Mouse (Mus musculus): Measurements from ENCODE around the gene Grin2c. TPM values are rescaled to one million over a fixed set of nuclear protein-coding genes. Genes with fewer than 3 reads are reported as not detected.

Gene Grin2c
- polyA plus RNA-seq, 1 experiment from 2014 or later: not detected

- no peak for DNase-seq (ENCODE audit: low spot score)
- Histone ChIP-seq H3K9me3 (ENCODE audit: control insufficient read depth, low read length) (no peaks in the 10 kb centered on the region), H3K36me3 (ENCODE audit: control insufficient read depth, insufficient read depth, low read length) (peaks cover 15% of the 10 kb centered on the region; the same call in 1 of the 2 replicates), H3K27ac (ENCODE audit: low read depth) (no peak overlapping the region), H3K9ac (ENCODE audit: low read length) (no peak overlapping the region), H3K4me1 (replicated peaks; ENCODE audit: control insufficient read depth, insufficient read depth, low read length) (no peaks in the 10 kb centered on the region), H3K27me3 (replicated peaks; ENCODE audit: control insufficient read depth, insufficient read depth, low read length) (no peaks in the 10 kb centered on the region), H3K4me3 (ENCODE audit: low read depth, low read length) (no peak overlapping the region), H3K4me2 (ENCODE audit: low read length) (no peak overlapping the region)
- no peak for ATAC-seq (replicated peaks; ENCODE audit: low FRiP score, low TSS enrichment, low read depth)
- WGBS: 80% methylated on average over 25 of the region's 25 CpGs
Measured at GRCm38 (mm10) chr11:115208776-115209732, 58.0 kb downstream of the Grin2c start.

GRCm38 (mm10) chr11:115208126-115208525 is 58.9 kb downstream of the Grin2c start:
- no peaks in the 10 kb centered on the region for H3K9me3 ChIP-seq (ENCODE audit: control insufficient read depth, low read length)
- no peak overlapping the region for H3K4me3 ChIP-seq (ENCODE audit: low read depth, low read length)
- ATAC-seq (replicated peaks; ENCODE audit: low FRiP score, low TSS enrichment, low read depth): no peak
- DNase-seq (ENCODE audit: low spot score): no peak
- no peak overlapping the region for H3K9ac ChIP-seq (ENCODE audit: low read length)
- no peaks in the 10 kb centered on the region for H3K4me1 ChIP-seq (replicated peaks; ENCODE audit: control insufficient read depth, insufficient read depth, low read length)
- H3K36me3 ChIP-seq (ENCODE audit: control insufficient read depth, insufficient read depth, low read length): peaks cover 15% of the 10 kb centered on the region; the same call in 1 of the 2 replicates
- no peak overlapping the region for H3K27ac ChIP-seq (ENCODE audit: low read depth)
- WGBS: 71% methylated on average over 12 of the region's 12 CpGs
- no peak overlapping the region for H3K4me2 ChIP-seq (ENCODE audit: low read length)
- H3K27me3 ChIP-seq (replicated peaks; ENCODE audit: control insufficient read depth, insufficient read depth, low read length): no peaks in the 10 kb centered on the region

- Histone ChIP-seq H3K9me3 (ENCODE audit: control insufficient read depth, low read length) (no peaks in the 10 kb centered on the region), H3K27ac (ENCODE audit: low read depth) (no peak overlapping the region), H3K4me2 (ENCODE audit: low read length) (no peak overlapping the region), H3K4me1 (replicated peaks; ENCODE audit: control insufficient read depth, insufficient read depth, low read length) (no peaks in the 10 kb centered on the region), H3K4me3 (ENCODE audit: low read depth, low read length) (no peak overlapping the region), H3K36me3 (ENCODE audit: control insufficient read depth, insufficient read depth, low read length) (peaks cover 31% of the 10 kb centered on the region), H3K27me3 (replicated peaks; ENCODE audit: control insufficient read depth, insufficient read depth, low read length) (no peaks in the 10 kb centered on the region), H3K9ac (ENCODE audit: low read length) (no peak overlapping the region)
- WGBS: 90% methylated on average over 9 of the region's 9 CpGs
- no peak for ATAC-seq (replicated peaks; ENCODE audit: low FRiP score, low TSS enrichment, low read depth)
- DNase-seq (ENCODE audit: low spot score): no peak
Measured at GRCm38 (mm10) chr11:115202756-115203155, 64.3 kb downstream of the Grin2c start.

DNA sequence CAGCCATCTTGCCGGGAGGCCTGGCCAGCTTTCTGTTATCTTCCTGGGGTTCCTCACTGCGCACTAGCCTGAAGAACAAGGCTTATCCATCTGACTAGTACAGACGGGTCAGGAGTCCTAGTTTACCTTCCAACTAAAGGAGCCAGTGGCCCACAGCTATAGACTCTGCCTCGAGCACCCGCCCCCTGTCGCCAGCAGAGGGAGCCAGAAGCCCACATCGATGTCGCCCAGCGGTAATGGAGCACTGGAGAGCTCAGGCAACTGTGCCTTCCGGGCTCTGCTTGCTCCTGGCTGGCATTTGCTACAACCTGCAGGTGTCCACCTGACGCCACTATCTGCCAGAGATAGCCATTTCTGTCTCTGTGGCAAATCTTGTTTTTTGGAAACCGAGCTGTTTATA is 64.7 kb downstream of the Grin2c start:
- Histone ChIP-seq H3K4me2 (ENCODE audit: low read length) (no peak overlapping the region), H3K9me3 (ENCODE audit: control insufficient read depth, low read length) (no peaks in the 10 kb centered on the region), H3K4me1 (replicated peaks; ENCODE audit: control insufficient read depth, insufficient read depth, low read length) (no peaks in the 10 kb centered on the region), H3K9ac (ENCODE audit: low read length) (no peak overlapping the region), H3K27me3 (replicated peaks; ENCODE audit: control insufficient read depth, insufficient read depth, low read length) (no peaks in the 10 kb centered on the region), H3K36me3 (ENCODE audit: control insufficient read depth, insufficient read depth, low read length) (peaks cover 30% of the 10 kb centered on the region), H3K4me3 (ENCODE audit: low read depth, low read length) (no peak overlapping the region), H3K27ac (ENCODE audit: low read depth) (no peak overlapping the region)
- DNase-seq (ENCODE audit: low spot score) (peak; percentile 92), ATAC-seq (replicated peaks; ENCODE audit: low FRiP score, low TSS enrichment, low read depth) (peak; percentile 59)
- WGBS: 13% methylated on average over 12 of the region's 12 CpGs

DNA sequence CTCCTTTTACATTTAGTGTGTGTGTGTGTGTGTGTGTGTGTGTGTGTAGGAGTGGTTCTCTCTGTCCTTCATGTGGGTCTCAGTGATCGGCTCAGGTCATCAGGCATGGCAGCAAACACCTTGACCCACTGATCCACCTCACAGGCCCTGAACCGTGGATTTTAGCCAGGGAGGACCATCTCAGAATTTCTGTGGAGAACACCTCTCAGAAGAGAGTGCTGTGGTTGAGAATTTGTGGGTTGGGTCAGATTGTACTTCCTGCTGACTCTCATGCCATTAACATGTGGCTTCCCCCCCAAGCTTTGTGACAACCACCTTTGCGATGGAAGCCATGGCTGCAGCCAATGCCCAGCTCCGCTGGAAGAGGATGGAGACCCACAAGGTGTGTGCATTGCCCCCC is 66.5 kb downstream of the Grin2c start:
- Histone ChIP-seq H3K27ac (ENCODE audit: low read depth) (no peak overlapping the region), H3K27me3 (replicated peaks; ENCODE audit: control insufficient read depth, insufficient read depth, low read length) (no peaks in the 10 kb centered on the region), H3K4me1 (replicated peaks; ENCODE audit: control insufficient read depth, insufficient read depth, low read length) (no peaks in the 10 kb centered on the region), H3K4me2 (ENCODE audit: low read length) (no peak overlapping the region), H3K9me3 (ENCODE audit: control insufficient read depth, low read length) (no peaks in the 10 kb centered on the region), H3K9ac (ENCODE audit: low read length) (no peak overlapping the region), H3K36me3 (ENCODE audit: control insufficient read depth, insufficient read depth, low read length) (peaks cover 24% of the 10 kb centered on the region), H3K4me3 (ENCODE audit: low read depth, low read length) (no peak overlapping the region)
- WGBS: 94% methylated on average over 4 of the region's 4 CpGs
- ATAC-seq (replicated peaks; ENCODE audit: low FRiP score, low TSS enrichment, low read depth) (no peak), DNase-seq (ENCODE audit: low spot score) (no peak)

Small RNAs within 50 kb of the gene (microRNA-seq; reads per million reads assigned to microRNA genes)
- not detected for gene Gm25837

Other genes starting within 250 kb of the Grin2c start
- not detected in 2 replicates for gene Cd300ld4, start 240.2 kb downstream of the Grin2c start, polyA plus RNA-seq (2014; fragmentation: Nextera tagmentation; extraction: Ambion mirVana)
- gene Cd300ld5, start 229.5 kb downstream of the Grin2c start, polyA plus RNA-seq (2014; fragmentation: Nextera tagmentation; extraction: Ambion mirVana): not detected in 2 replicates
- not detected in 2 replicates for gene Cd300ld3, start 218.8 kb downstream of the Grin2c start, polyA plus RNA-seq (2014; fragmentation: Nextera tagmentation; extraction: Ambion mirVana)
- gene Cd300e, start 205.1 kb downstream of the Grin2c start, polyA plus RNA-seq (2014; fragmentation: Nextera tagmentation; extraction: Ambion mirVana): 0.08 and 0.19 TPM in 2 replicates
- 3.3 and 5.0 TPM in 2 replicates for gene Rab37, start 175.8 kb downstream of the Grin2c start, polyA plus RNA-seq (2014; fragmentation: Nextera tagmentation; extraction: Ambion mirVana)
- 0.27 and 1.0 TPM in 2 replicates for gene Cd300lf, start 133.3 kb downstream of the Grin2c start, polyA plus RNA-seq (2014; fragmentation: Nextera tagmentation; extraction: Ambion mirVana)
- 157 and 165 TPM in 2 replicates for gene Slc9a3r1, start 103.9 kb downstream of the Grin2c start, polyA plus RNA-seq (2014; fragmentation: Nextera tagmentation; extraction: Ambion mirVana)
- 7.0 and 8.3 TPM in 2 replicates for gene Tmem104, start 79.8 kb downstream of the Grin2c start, polyA plus RNA-seq (2014; fragmentation: Nextera tagmentation; extraction: Ambion mirVana)
- 16.4 and 16.7 TPM in 2 replicates for gene Nat9, start 79.4 kb downstream of the Grin2c start, polyA plus RNA-seq (2014; fragmentation: Nextera tagmentation; extraction: Ambion mirVana)
- gene Fdxr, start 9.8 kb upstream of the Grin2c start, polyA plus RNA-seq (2014; fragmentation: Nextera tagmentation; extraction: Ambion mirVana): 11.3 and 14.2 TPM in 2 replicates
- gene Fads6, start 30.4 kb upstream of the Grin2c start, polyA plus RNA-seq (2014; fragmentation: Nextera tagmentation; extraction: Ambion mirVana): 1.4 and 1.6 TPM in 2 replicates
- not detected in 2 replicates for gene Otop2, start 39.9 kb upstream of the Grin2c start, polyA plus RNA-seq (2014; fragmentation: Nextera tagmentation; extraction: Ambion mirVana)
- gene Ush1g, start 54.8 kb upstream of the Grin2c start, polyA plus RNA-seq (2014; fragmentation: Nextera tagmentation; extraction: Ambion mirVana): 0.14 TPM in 1 of 2 replicates, not detected in the other
- gene Otop3, start 67.5 kb upstream of the Grin2c start, polyA plus RNA-seq (2014; fragmentation: Nextera tagmentation; extraction: Ambion mirVana): 0.36 and 0.65 TPM in 2 replicates
- gene Hid1, start 100.5 kb upstream of the Grin2c start, polyA plus RNA-seq (2014; fragmentation: Nextera tagmentation; extraction: Ambion mirVana): 11.5 and 14.4 TPM in 2 replicates
- 10.6 and 11.6 TPM in 2 replicates for gene Cdr2l, start 114.7 kb upstream of the Grin2c start, polyA plus RNA-seq (2014; fragmentation: Nextera tagmentation; extraction: Ambion mirVana)
- 218 and 224 TPM in 2 replicates for gene Mrpl58, start 136.5 kb upstream of the Grin2c start, polyA plus RNA-seq (2014; fragmentation: Nextera tagmentation; extraction: Ambion mirVana)
- 899 and 962 TPM in 2 replicates for gene Atp5h, start 152.7 kb upstream of the Grin2c start, polyA plus RNA-seq (2014; fragmentation: Nextera tagmentation; extraction: Ambion mirVana)
- gene Kctd2, start 152.9 kb upstream of the Grin2c start, polyA plus RNA-seq (2014; fragmentation: Nextera tagmentation; extraction: Ambion mirVana): 11.0 and 18.8 TPM in 2 replicates
- gene Trim80, start 173.3 kb upstream of the Grin2c start, polyA plus RNA-seq (2014; fragmentation: Nextera tagmentation; extraction: Ambion mirVana): 0.12 TPM in 2 replicates
- 1.9 and 2.5 TPM in 2 replicates for gene Slc16a5, start 195.2 kb upstream of the Grin2c start, polyA plus RNA-seq (2014; fragmentation: Nextera tagmentation; extraction: Ambion mirVana)
- gene Armc7, start 208.4 kb upstream of the Grin2c start, polyA plus RNA-seq (2014; fragmentation: Nextera tagmentation; extraction: Ambion mirVana): 6.5 and 6.9 TPM in 2 replicates
- 115 and 133 TPM in 2 replicates for gene Nt5c, start 224.6 kb upstream of the Grin2c start, polyA plus RNA-seq (2014; fragmentation: Nextera tagmentation; extraction: Ambion mirVana)
- gene Jpt1, start 247.1 kb upstream of the Grin2c start, polyA plus RNA-seq (2014; fragmentation: Nextera tagmentation; extraction: Ambion mirVana): 573 and 633 TPM in 2 replicates